Mouse (Mus musculus): ENCODE measurements around the gene Dcxr. TPM values are rescaled to one million over a fixed set of nuclear protein-coding genes. Genes with fewer than 3 reads are reported as not detected.
"Not testable (repeated sequence)": the region's sequence is repeated elsewhere in the genome, so short reads cannot be mapped to it uniquely, and the experiment has no call there.

Gene Dcxr
- total RNA-seq (2017): 14.8 to 32.2 TPM (median 23.8 TPM) in 3 replicates

DNA sequence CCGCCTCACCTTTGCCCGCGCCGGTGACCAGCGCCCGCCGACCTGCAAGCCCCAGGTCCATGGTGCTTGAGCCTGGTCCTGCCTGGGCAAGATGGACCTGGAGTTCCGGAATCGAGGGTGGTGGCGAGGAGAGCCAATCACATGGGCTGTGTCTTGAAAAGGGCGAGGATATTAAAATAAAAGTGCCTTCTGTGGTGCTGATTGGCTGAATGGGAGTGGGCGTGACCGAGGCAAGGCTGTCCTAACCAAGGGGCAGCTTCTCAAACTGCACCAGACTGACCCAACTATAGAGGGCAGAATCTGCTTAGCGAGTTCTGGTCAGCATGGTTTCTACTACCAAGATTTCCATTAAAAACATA is at the start of gene Dcxr:
Dcxr (minus strand) TSS at position 113 of the 359 bp plus-strand sequence.
- peak; percentile 94 for ATAC-seq (replicated peaks; ENCODE audit: insufficient number of reproducible peaks, low FRiP score, low TSS enrichment, poor library complexity, severe bottlenecking)

DNA sequence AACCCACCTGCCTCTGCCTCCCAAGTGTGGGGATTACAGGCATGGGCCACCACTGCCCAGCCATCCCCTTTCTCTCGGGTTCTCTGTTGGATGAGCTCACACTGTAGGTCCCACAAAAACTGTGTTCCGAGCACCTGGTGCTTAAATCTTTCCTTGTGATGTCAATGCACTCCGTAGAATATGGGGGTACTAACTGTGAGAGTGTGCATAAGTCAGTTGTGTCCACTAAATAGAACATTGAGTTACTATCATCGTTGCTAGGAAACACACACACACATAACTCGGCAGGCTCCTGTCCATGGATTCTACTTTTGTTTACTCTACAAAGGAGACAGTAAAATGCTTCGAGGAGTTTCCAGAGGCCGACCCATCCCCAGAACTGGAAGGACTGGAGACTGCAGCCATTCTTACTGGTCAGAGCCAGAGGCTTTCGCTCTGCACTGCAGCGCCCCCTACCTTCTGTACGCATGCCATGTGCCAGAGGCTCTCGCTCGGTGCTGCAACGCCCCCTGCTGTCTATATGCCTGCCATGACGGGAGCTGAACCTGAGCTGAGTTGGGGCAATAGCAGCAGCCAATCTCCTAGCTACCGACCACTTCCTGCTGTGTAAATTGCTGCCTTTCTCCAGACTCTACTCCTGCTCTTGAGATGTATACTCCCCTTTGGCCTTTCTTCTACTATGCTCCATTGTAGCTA is 48.8 kb upstream of the Dcxr start:
- ATAC-seq (replicated peaks; ENCODE audit: insufficient number of reproducible peaks, low FRiP score, low TSS enrichment, poor library complexity, severe bottlenecking): peak; percentile 98

DNA sequence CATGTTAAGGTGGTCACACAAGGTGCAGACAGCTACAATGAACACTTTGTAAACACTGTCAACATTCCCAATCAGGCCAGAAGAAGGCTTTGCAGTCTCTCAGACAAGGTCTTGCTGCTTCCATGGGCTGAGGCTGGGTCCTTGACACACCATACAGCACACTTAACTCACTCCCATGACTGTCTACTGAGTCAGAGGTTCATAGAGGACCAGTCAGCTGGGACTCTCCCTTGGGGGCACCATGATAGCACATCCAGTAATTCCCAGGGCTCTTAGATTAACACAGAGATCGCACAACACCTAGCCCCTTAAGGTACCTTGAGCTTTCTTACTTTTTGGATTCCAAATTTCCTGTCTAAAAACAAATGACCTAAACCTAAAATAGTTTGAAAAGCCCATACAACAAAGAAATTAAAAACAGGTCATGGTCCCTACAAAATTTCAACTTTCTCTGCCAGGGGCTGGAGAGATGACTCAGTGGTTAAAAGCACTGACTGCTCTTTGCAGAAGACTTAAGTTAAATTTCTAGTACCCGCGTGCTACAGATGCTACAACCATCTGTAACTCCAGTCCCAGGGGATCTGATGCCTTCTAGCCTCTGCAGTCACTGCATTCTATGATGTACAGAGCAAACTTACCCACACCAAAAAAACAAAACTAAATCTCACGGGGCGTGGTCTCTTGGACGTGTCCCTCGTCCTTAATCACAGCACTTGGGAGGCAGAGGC is 46.5 kb upstream of the Dcxr start:
- no peak for ATAC-seq (replicated peaks; ENCODE audit: insufficient number of reproducible peaks, low FRiP score, low TSS enrichment, poor library complexity, severe bottlenecking)

DNA sequence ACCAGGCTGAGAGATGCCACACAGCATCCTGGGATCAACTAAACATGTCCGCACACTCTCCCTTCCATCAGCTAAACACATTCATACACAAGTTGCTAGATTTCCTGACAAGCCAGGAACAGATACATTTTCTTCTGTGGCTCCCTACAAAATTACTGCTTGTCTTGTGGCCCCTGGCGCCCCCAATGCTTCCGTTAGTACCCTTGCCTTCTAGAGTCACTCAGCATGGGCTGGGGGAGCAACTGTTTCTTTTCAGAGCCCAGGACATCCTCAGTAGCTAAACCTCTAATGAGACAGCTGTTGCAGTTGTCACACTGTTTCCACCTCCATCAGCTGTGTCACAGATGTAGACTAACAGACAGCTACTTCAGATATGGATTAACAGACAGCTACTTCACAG is 45.7 kb upstream of the Dcxr start:
- no peak for ATAC-seq (replicated peaks; ENCODE audit: insufficient number of reproducible peaks, low FRiP score, low TSS enrichment, poor library complexity, severe bottlenecking)

DNA sequence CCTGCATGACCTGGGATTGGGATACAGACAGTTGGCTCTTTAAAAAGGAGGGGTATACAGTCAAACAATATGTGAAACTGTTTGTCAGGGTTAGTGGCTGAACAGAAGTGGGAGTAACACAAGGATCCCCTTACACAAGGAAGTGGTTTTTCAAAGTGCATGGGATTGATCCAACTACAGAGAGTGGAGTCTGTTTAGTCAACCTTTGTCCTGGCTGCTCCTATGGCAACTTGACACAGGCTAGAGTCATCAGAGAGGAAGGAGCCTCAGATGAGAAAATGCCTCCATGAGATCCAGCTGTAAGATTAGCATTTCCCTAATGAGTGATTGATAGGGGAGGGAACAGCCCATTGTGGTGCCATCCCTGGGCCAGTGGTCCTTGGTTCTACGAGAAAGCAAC is 41.1 kb upstream of the Dcxr start:
- no peak for ATAC-seq (replicated peaks; ENCODE audit: insufficient number of reproducible peaks, low FRiP score, low TSS enrichment, poor library complexity, severe bottlenecking)

DNA sequence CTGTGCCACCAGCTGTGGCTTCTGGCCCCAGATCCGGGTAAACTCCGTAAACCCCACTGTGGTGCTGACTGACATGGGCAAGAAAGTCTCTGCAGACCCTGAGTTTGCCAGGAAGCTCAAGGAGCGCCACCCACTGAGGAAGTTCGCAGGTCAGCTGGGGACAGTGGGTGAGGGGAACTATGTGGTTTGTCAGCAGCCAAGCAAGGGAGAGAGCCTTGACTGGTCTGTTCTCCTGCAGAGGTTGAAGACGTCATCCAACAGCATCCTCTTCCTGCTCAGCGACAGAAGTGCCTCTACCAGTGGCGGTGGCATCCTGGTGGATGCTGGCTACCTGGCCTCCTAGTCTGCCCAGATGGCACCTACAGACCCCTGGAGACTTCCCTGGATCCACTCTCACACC is 39.9 kb upstream of the Dcxr start:
- ATAC-seq (replicated peaks; ENCODE audit: insufficient number of reproducible peaks, low FRiP score, low TSS enrichment, poor library complexity, severe bottlenecking): peak; percentile 62

DNA sequence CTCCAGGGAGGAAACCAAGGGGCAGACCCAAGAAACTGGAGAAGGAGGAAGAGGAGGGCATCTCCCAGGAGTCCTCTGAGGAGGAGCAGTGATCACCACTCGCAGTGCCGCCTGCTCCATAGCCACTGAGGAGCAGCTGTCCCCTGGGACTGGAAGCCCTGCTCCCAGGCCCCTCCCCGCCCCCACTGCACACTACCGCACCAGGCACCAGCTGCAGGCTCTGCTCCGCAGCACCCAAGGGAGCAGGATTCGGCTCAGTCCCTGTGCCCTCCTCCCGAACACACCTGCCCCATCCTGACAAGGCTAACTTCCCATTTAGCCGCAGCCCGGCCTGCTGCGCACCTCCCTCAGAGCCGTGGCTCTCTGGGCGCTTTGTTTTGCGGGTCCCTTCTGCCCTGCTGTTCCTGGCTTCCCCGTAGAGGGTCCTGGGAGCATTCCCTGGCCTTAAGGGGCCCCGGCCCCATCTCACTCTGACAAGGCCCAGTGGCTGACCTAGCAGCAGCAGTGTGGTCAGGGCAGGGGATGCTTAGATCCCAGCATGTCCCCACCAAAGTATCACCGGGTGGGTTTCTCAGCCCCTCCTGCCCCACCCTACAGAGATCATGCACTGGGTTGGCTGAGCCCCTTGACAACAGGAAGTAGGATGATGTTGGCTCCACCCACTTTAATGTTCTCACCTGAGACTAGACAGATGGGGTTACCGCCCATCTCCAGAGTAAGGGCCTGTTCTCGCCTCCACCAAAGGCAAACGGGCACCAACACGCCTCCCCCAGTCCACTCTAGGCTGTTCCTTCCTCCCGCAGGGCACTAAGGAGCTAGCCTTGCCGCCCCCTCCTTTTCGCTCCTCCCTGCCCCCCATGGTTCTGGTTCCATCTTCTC is 36.3 kb upstream of the Dcxr start:
- not testable (repeated sequence) for ATAC-seq (replicated peaks; ENCODE audit: insufficient number of reproducible peaks, low FRiP score, low TSS enrichment, poor library complexity, severe bottlenecking)

DNA sequence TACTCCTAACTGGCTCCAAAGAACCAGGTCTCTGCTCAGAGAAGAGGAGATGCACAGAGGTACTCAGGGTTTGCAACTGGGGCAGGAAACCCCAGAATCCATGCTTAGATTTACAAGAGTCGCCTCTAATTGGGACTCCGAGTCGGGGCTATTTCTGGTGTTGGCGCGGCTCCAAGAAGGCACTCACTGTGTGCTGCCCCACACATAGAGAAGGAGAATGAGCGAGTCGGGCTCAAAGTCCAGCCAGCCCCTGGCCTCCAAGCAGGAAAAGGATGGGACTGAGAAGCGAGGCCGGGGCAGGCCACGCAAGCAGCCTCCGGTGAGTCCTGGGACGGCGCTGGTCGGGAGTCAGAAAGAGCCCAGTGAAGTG is 35.6 kb upstream of the Dcxr start, which contains the start of gene Hmga1b:
Hmga1b (plus strand) TSS at position 123 of the 370 bp plus-strand sequence.
- not testable (repeated sequence) for ATAC-seq (replicated peaks; ENCODE audit: insufficient number of reproducible peaks, low FRiP score, low TSS enrichment, poor library complexity, severe bottlenecking)

DNA sequence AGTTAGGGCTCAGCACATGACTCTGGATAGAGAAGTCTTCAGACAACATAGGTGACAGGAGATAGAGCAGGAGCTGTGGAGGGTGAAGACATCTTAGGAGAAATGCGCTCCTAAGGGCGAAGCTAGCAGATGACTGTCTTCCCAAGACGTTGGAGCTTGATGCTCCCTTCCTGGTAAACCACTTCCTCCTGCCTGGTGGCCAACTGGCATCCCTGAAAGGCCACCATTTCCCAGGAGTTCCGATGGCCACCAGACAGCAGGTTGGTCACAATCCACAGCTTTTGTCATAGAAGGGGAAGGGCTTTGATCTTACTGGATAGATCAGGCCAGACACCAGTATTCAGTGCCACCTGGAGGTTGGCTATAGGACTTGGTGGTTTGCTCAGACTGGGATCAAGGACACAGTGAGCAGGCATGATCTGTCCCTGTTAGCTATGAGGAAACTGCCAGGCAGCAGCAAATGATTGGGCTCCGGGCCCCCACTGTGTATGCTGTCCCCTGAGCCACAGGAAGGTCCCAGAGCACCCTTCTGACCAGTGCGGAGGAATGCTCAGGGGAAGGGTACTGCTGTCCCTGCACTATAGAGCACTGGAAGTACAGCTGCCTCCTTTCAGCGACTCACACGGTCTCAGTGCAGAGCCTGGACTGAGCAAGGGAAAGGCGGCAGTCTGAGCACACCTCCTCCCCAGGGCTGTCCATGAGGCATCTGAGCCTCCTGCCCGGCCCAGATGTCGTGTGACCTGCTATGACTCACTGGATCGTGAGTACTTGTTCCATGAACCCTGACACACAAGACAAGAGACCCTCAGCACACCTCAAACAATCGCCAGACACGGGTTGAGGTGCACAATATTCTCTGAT is 35.0 kb upstream of the Dcxr start:
- no peak for ATAC-seq (replicated peaks; ENCODE audit: insufficient number of reproducible peaks, low FRiP score, low TSS enrichment, poor library complexity, severe bottlenecking)

DNA sequence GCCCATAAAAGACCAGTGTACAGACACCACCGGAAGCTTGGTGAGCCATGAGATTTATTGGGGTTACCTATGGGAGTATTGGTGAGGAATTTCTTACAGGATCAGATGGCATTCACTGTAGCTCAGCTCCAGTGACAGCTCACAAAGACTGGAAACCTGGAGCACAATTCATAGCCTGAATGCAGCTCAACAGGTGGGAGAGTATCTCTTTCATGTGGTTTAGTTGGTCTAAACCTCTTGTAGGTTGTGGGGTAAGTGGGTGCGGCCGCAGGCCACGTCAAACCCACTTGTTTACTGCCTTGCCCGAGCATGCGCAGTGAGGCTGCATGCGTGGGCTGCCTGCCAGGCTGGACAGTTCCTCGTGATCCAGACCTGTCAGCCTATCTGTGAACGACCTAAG is 33.2 kb upstream of the Dcxr start:
- ATAC-seq (replicated peaks; ENCODE audit: insufficient number of reproducible peaks, low FRiP score, low TSS enrichment, poor library complexity, severe bottlenecking): no peak

DNA sequence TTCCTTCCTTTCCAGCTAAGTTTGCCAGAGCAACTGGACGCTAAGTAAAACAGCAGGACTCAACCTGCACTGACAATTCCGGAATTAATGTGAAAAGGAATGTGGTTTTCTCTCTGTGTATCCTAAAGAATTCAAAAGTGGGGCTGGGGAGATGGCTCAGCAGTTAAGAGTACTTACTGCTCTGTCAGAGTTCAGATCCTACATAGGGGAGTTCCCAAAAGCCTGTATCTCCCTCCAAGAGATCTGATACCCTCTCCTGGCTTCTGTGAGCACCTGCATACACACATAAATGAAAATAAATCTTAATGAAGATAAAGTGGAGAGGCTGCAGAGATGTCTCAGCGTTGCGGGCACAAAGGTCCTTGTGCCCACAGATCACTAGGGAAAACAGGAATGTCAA is 24.5 kb upstream of the Dcxr start:
- ATAC-seq (replicated peaks; ENCODE audit: insufficient number of reproducible peaks, low FRiP score, low TSS enrichment, poor library complexity, severe bottlenecking): no peak

DNA sequence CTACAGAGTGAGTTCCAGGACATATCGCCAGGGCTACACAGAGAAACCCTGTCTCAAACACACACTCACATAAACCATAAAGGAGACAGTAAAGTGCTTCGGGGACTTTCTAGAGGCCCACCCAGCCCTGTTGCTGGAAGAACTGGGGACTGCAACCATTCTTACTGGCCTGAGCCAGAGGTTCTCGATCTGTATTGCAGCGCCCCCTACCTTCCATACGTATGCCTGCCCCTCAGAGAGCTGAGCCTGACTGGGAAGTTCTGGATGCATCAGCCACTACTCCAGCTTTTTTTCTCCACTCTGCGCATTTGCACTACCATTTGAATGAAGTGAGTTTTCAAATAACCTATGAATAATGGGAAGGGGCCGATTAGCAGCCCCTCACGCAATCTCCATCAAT is 22.3 kb upstream of the Dcxr start:
- peak; percentile 87 for ATAC-seq (replicated peaks; ENCODE audit: insufficient number of reproducible peaks, low FRiP score, low TSS enrichment, poor library complexity, severe bottlenecking)

DNA sequence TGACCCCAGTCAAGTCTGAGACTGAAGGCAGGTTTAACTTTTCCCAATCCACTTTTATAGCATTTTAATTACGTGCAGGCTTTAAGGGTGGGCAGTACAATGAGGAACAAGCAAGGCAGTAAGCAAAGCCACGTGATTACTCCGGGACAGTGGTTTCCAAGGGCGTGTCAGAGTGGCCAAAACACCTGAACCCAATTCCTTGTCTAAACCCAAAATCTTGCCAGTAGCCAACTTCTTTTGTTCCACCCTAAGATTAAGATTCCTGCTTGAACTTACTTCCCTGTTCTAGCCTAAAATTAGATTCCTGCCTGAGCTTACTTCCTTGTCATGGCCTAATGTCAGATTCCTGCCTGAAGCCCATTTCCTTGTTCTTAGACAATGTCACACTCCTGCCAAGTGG is 20.9 kb upstream of the Dcxr start:
- no peak for ATAC-seq (replicated peaks; ENCODE audit: insufficient number of reproducible peaks, low FRiP score, low TSS enrichment, poor library complexity, severe bottlenecking)

DNA sequence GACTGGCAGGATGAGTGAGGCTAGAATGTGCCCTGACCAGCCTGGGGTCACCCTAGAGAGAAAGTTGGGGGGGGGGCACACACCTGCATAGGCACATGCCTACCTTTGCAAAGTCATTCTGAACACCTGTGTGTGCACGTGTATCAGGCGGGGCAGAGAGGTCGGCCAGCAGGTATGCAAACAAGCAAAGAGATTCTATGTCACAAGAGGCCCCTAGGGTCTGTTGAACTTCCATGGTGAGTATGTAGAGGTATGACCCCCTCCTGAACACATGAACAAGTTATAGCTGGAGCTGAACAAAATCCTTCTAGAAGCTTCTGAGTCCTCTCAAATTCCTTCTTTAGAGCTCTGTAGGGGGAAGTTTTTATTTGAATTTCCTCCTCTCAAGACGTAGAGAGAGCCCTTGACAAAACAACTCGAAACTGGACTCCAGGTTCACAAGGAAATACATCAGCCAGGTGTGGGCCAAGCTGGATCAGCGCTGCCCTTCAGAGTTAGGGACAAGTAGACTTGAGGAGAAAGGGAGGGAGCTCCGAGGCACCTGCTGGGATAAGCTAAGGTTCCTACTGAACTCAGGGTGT is 17.1 kb upstream of the Dcxr start:
- ATAC-seq (replicated peaks; ENCODE audit: insufficient number of reproducible peaks, low FRiP score, low TSS enrichment, poor library complexity, severe bottlenecking): no peak

DNA sequence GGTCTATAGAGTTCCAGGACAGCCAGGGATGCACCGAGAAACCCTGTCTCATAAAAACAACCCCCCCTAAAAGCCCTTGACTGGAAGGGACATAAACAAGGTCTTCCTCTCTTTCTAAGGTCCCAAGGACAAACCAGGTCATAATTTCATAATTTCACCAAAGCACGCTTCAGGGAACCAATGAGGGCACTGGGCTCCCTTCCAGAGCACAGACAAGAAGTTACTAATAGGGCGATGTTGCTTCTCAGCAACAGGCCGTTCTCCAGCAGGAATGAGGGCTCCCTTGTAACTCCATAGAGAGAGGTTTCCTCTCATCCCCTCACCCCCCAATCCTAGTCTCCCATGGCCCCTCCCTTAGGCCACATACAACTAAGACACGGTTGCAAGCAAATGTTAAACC is 13.9 kb upstream of the Dcxr start:
- ATAC-seq (replicated peaks; ENCODE audit: insufficient number of reproducible peaks, low FRiP score, low TSS enrichment, poor library complexity, severe bottlenecking): no peak

DNA sequence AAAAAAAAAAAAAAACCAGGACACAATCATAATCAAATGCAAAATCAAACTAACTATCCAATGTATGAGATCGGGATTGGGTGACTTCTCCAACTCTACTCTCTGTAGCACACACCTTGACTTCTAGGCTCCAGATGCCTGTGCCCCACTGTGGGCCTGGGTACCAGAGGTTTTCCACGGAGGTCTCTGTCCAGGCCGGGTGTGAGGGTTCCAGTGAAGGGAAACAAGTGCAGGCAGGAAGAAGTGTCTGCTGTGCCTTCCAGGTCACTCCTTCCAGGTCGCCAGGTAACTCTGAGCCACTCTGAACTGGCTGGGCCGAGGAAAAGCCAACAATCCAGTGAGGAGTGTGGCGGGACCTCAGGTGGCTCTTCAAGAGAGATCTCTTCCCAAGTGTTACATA is 9.3 kb upstream of the Dcxr start:
- ATAC-seq (replicated peaks; ENCODE audit: insufficient number of reproducible peaks, low FRiP score, low TSS enrichment, poor library complexity, severe bottlenecking): no peak

DNA sequence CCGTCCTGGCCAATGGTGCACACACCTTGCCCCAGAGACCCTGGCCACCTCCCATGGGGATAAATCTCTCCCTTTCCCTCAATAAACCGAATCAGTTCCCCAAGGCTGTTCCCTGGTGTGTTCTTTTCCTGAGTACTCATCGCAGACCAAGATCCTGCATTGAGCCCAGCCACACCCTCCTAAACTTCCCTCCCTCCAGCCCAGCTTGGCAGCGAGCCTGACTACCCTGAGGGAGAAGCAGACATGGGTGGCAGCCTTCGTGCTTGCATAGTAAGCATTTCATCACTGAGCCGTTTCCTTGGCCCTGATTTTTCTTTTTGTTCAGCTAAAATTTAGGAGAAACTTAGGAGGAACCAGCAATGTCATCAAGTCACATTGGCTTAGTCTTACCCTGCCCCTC is 6.4 kb upstream of the Dcxr start:
- ATAC-seq (replicated peaks; ENCODE audit: insufficient number of reproducible peaks, low FRiP score, low TSS enrichment, poor library complexity, severe bottlenecking): peak; percentile 51; the same call in 1 of the 2 replicates
